Mouse (Mus musculus): ENCODE results near the gene Vmn1r183.
"Not testable (repeated sequence)": the region's sequence is repeated elsewhere in the genome, so short reads cannot be mapped to it uniquely, and the experiment has no call there.

Gene Vmn1r183

GRCm38 (mm10) chr7:24052660-24053304, at the start of gene Vmn1r183:
Gene Vmn1r183, plus strand, starts transcription at chr7:24053254.
- no peak for DNase-seq

GRCm38 (mm10) chr7:24074424-24074823, 21.4 kb downstream of the Vmn1r183 start:
- DNase-seq = not testable (repeated sequence)

GRCm38 (mm10) chr7:24081634-24082431, 28.8 kb downstream of the Vmn1r183 start, which contains the start of gene Zfp180:
Gene Zfp180, plus strand, starts transcription at chr7:24081924.
- DNase-seq = peak; percentile 97

GRCm38 (mm10) chr7:24082457-24083235, 29.6 kb downstream of the Vmn1r183 start:
- no peak for DNase-seq

GRCm38 (mm10) chr7:24086871-24087270, 33.8 kb downstream of the Vmn1r183 start:
- DNase-seq = no peak

GRCm38 (mm10) chr7:24087485-24088125, 34.6 kb downstream of the Vmn1r183 start:
- DNase-seq = no peak

- no peak for DNase-seq
Measured at GRCm38 (mm10) chr7:24104403-24104802, 51.3 kb downstream of the Vmn1r183 start.

- no peak for DNase-seq
Measured at GRCm38 (mm10) chr7:24105144-24105703, 52.2 kb downstream of the Vmn1r183 start.

- no peak for DNase-seq
Measured at GRCm38 (mm10) chr7:24110839-24111238, 57.8 kb downstream of the Vmn1r183 start.

GRCm38 (mm10) chr7:24111772-24112155, 58.7 kb downstream of the Vmn1r183 start:
- DNase-seq = no peak

GRCm38 (mm10) chr7:24112156-24112856, 59.3 kb downstream of the Vmn1r183 start, which contains the start of gene Zfp112:
Gene Zfp112, plus strand, starts transcription at chr7:24112314.
- DNase-seq = peak; percentile 87

- DNase-seq = peak; percentile 86
Measured at GRCm38 (mm10) chr7:24113001-24113400, 59.9 kb downstream of the Vmn1r183 start.

Measured in kidney, postnatal 10 days (tissue).